Mouse (Mus musculus) liver, embryonic 14.5 days (tissue): ENCODE measurements around the gene Serpinh1. TPM values are rescaled to one million over a fixed set of nuclear protein-coding genes. Genes with fewer than 3 reads are reported as not detected.

Experiments used
- ATAC-seq: fragments of 200-750 bp; cut with Nextera tagmentation; 2 replicates; pipeline ENCODE4 v1.8.0; 2017; ENCODE audit warnings: moderate number of reproducible peaks, mild to moderate bottlenecking, moderate library complexity; ENCODE audit not compliant: insufficient read depth
- DNase-seq, 3 experiments: peaks; one replicate each; pipeline ENCODE4 v3.0.0-alpha.2; 2012 to 2013; ENCODE audit warnings: low read depth in 3 of 3, low spot score in 3 of 3
- H3K27ac ChIP-seq: fragments of 300-500 bp; sonication (generic); 2 replicates; pipeline ENCODE4 v1.5.1; 2014; ENCODE audit warnings: moderate library complexity, mild to moderate bottlenecking, control low read depth, inconsistent platforms
- H3K27me3 ChIP-seq: fragments of 300-500 bp; sonication (generic); 2 replicates; pipeline ENCODE4 v1.6.1; 2014; ENCODE audit warnings: mild to moderate bottlenecking, low read length, moderate library complexity; ENCODE audit not compliant: control insufficient read depth, insufficient read depth
- H3K36me3 ChIP-seq: fragments of 300-500 bp; sonication (generic); replicated peaks from 2 replicates; pipeline ENCODE4 v1.6.1; 2014; ENCODE audit warnings: low read depth; ENCODE audit not compliant: control insufficient read depth, insufficient read depth
- H3K4me1 ChIP-seq, 2 experiments: fragments of 200-500 bp in 1 of 2; fragments of 300-500 bp in 1 of 2; sonication (generic) in 1 of 2; replicated peaks; 2 replicates each; pipeline ENCODE4 v1.6.1; 2012 to 2014; ENCODE audit warnings: antibody characterized with exemption in 1 of 2, inconsistent platforms in 1 of 2, low read length in 1 of 2; ENCODE audit not compliant: control insufficient read depth in 2 of 2, insufficient read depth in 2 of 2
- H3K4me2 ChIP-seq: fragments of 300-500 bp; sonication (generic); 2 replicates; pipeline ENCODE4 v1.6.1; 2014; ENCODE audit warnings: low read depth, mild to moderate bottlenecking, control low read depth, moderate library complexity
- H3K4me3 ChIP-seq, 2 experiments: fragments of 200-500 bp in 1 of 2; fragments of 300-500 bp in 1 of 2; sonication (generic) in 1 of 2; 2 replicates each; pipeline ENCODE4 v1.5.1; 2012 to 2014; ENCODE audit warnings: low read depth in 2 of 2, low read length in 2 of 2, mild to moderate bottlenecking in 2 of 2, control low read depth in 1 of 2, inconsistent platforms in 1 of 2, moderate library complexity in 1 of 2; ENCODE audit not compliant: insufficient read depth in 1 of 2
- H3K9ac ChIP-seq: fragments of 300-500 bp; sonication (generic); replicated peaks from 2 replicates; pipeline ENCODE4 v1.6.1; 2014; ENCODE audit warnings: mild to moderate bottlenecking, control low read depth, moderate library complexity
- H3K9me3 ChIP-seq: fragments of 300-500 bp; sonication (generic); 2 replicates; pipeline ENCODE4 v1.6.1; 2016; ENCODE audit warnings: low read length, mixed read lengths; ENCODE audit not compliant: control insufficient read depth
- CTCF ChIP-seq: IDR thresholded peaks from 2 replicates; pipeline ENCODE4 v1.5.1; 2016; ENCODE audit warnings: antibody characterized with exemption, low read depth, control low read depth
- EP300 ChIP-seq: IDR thresholded peaks from 2 replicates; pipeline ENCODE4 v1.6.1; 2016; ENCODE audit warnings: antibody characterized with exemption, low read depth
- WGBS: fragments of 180-500 bp; shearing (Covaris S2); extraction: QIAGEN DNeasy Blood & Tissue Kit; methylation state at CpG from one replicate; pipeline ENCODE4 v1.1.7; 2014; ENCODE audit not compliant: insufficient replicate concordance; 5-methylcytosine and 5-hydroxymethylcytosine counted together
- polyA plus RNA-seq, 2 experiments: library from polyadenylated mRNA; depleted of rRNA in 1 of 2; stranded (reverse) in 1 of 2; unstranded in 1 of 2; fragments of >200 nt; fragmentation: Nextera tagmentation in 1 of 2; extraction: Ambion mirVana in 1 of 2; gene quantifications; 2 replicates each; pipeline versions ENCODE4 v1.2.1 to v1.2.3; 2012 to 2014

Gene Serpinh1
- polyA plus RNA-seq, 2 experiments, result 23.4 to 34.9 TPM

- Histone ChIP-seq H3K9me3 (no peaks in the 10 kb centered on the region), H3K9ac (no peak overlapping the region), H3K4me2 (no peak overlapping the region), H3K27me3 (peaks cover 4% of the 10 kb centered on the region), H3K36me3 (no peaks in the 10 kb centered on the region), H3K4me1 (no peaks in the 10 kb centered on the region), H3K4me3 (no peak overlapping the region), H3K27ac (no peak overlapping the region)
- WGBS, result 73% methylated on average over 5 of the region's 5 CpGs
- no peak for TF ChIP-seq CTCF
- no peak for TF ChIP-seq EP300
- DNase-seq (no peak), ATAC-seq (no peak)
Observed at GRCm38 (mm10) chr7:99387356-99387755, 34.3 kb upstream of the Serpinh1 start.

DNA sequence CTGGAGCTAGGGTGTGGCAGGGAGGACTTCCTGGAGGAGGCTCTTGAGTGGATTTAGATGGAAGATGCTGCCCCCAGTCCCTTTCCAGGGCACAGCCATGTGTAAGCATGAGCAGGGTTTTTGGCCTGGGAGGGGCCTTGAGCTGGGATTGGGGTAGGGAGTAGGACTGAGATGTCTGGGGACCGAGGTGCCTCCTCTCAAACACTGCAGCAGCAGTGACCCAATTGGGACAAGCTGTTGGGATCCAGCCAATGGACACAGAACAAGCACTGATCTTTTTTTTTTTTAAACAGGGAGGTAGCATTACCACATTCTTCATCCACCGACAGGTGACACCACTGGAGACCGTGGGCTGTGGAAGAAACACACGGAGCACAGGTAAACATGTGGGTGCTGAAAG lies 33.8 kb upstream of the Serpinh1 start:
- 73% methylated on average over 4 of the region's 4 CpGs for WGBS
- H3K36me3 ChIP-seq, result no peaks in the 10 kb centered on the region
- H3K27ac ChIP-seq, result no peak overlapping the region
- no peaks in the 10 kb centered on the region for H3K9me3 ChIP-seq
- TF ChIP-seq EP300, result no peak
- TF ChIP-seq CTCF, result no peak
- peaks cover 9% of the 10 kb centered on the region for H3K27me3 ChIP-seq
- ATAC-seq (no peak), DNase-seq (no peak)
- H3K4me3 ChIP-seq, result no peak overlapping the region
- H3K4me2 ChIP-seq, result no peak overlapping the region
- H3K9ac ChIP-seq, result no peak overlapping the region
- no peaks in the 10 kb centered on the region; a peak in 1 of 4 replicates for H3K4me1 ChIP-seq

- Histone ChIP-seq H3K4me1 (no peaks in the 10 kb centered on the region; a peak in 1 of 4 replicates), H3K4me2 (no peak overlapping the region), H3K4me3 (no peak overlapping the region), H3K27ac (no peak overlapping the region), H3K36me3 (no peaks in the 10 kb centered on the region), H3K27me3 (peaks cover 14% of the 10 kb centered on the region), H3K9ac (no peak overlapping the region), H3K9me3 (no peaks in the 10 kb centered on the region)
- TF ChIP-seq EP300, result no peak
- DNase-seq, result no peak
- no peak for ATAC-seq
- 57% methylated on average over 5 of the region's 5 CpGs for WGBS
Observed at GRCm38 (mm10) chr7:99386030-99386429, 33.0 kb upstream of the Serpinh1 start.

GRCm38 (mm10) chr7:99384101-99384611 lies 31.1 kb upstream of the Serpinh1 start:
- TF ChIP-seq EP300 (no peak), CTCF (peak; percentile 11; the same call in 1 of the 2 replicates)
- Histone ChIP-seq H3K27ac (no peak overlapping the region), H3K4me3 (no peak overlapping the region), H3K36me3 (no peaks in the 10 kb centered on the region), H3K9ac (no peak overlapping the region), H3K4me1 (peaks cover 3 to 5% of the 10 kb centered on the region in 2 experiments), H3K9me3 (no peaks in the 10 kb centered on the region), H3K4me2 (no peak overlapping the region), H3K27me3 (peaks cover 15% of the 10 kb centered on the region)
- DNase-seq, result no peak
- 18% methylated on average over 4 of the region's 4 CpGs for whole genome bisulfite sequencing
- no peak for ATAC-seq

DNA sequence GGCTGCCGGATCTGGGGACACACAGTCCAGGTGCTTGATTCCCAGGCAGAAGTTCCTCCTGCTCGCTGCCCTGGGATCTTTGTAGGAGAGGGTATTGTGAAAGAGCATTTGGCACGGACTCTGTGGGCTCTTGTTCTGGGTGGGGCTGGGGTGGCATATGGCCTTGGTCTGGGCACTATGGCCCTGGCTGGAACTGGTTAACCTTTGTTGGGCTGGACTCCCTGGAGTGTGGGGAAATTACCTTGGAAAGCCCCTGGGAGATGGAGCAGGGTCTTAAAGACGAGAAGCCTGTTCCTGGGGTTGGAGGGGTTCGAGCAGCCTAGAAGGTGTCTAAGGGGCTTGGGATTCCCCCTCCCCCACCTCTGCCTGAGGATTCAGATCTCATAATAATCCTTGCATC lies 30.2 kb upstream of the Serpinh1 start:
- Histone ChIP-seq H3K4me3 (no peak overlapping the region), H3K27ac (no peak overlapping the region), H3K36me3 (no peaks in the 10 kb centered on the region), H3K27me3 (peaks cover 15% of the 10 kb centered on the region), H3K9ac (no peak overlapping the region), H3K4me1 (peaks cover 3 to 5% of the 10 kb centered on the region in 2 experiments), H3K9me3 (no peaks in the 10 kb centered on the region), H3K4me2 (no peak overlapping the region; the same call in 1 of the 2 replicates)
- ATAC-seq (no peak), DNase-seq (no peak)
- WGBS, result 41% methylated on average over 5 of the region's 5 CpGs
- TF ChIP-seq EP300 (no peak), CTCF (no peak)
